Mouse (Mus musculus) MEL (cell line): ENCODE data around the gene Gemin5. TPM values are rescaled to one million over a fixed set of nuclear protein-coding genes. Genes with fewer than 3 reads are reported as not detected.

Experiments
- DNase-seq: peaks from one replicate; pipeline ENCODE4 v3.0.0; 2011; ENCODE audit warnings: low read depth, low spot score
- H3K27ac ChIP-seq: 2 replicates; pipeline ENCODE4 v1.5.1; 2012; ENCODE audit warnings: low read depth, mild to moderate bottlenecking, control low read depth, low read length, moderate library complexity; ENCODE audit not compliant: control insufficient read depth
- H3K27me3 ChIP-seq, 2 experiments: fragments of 150-350 bp in 1 of 2; sonication (generic) in 1 of 2; 2 replicates each; pipeline ENCODE4 v1.6.1; 2012; ENCODE audit warnings: low read length in 2 of 2, mild to moderate bottlenecking in 2 of 2, improper control_type of control experiment in 1 of 2, moderate library complexity in 1 of 2; ENCODE audit not compliant: insufficient read depth in 2 of 2, control insufficient read depth in 1 of 2
- H3K36me3 ChIP-seq, 2 experiments: 2 replicates each; pipeline ENCODE4 v1.6.1; 2012 to 2014; ENCODE audit warnings: low read length in 2 of 2, improper control_type of control experiment in 1 of 2, inconsistent platforms in 1 of 2, mild to moderate bottlenecking in 1 of 2; ENCODE audit not compliant: insufficient read depth in 2 of 2, control insufficient read depth in 1 of 2
- H3K4me1 ChIP-seq, 2 experiments: fragments of 150-350 bp in 1 of 2; sonication (generic) in 1 of 2; 2 replicates each; pipeline ENCODE4 v1.6.1; 2012; ENCODE audit warnings: low read length in 2 of 2, improper control_type of control experiment in 1 of 2, mild to moderate bottlenecking in 1 of 2; ENCODE audit not compliant: insufficient read depth in 2 of 2, control insufficient read depth in 1 of 2
- H3K4me3 ChIP-seq, 2 experiments: fragments of 150-350 bp in 1 of 2; sonication (generic) in 1 of 2; 2 replicates each; pipeline ENCODE4 v1.5.1; 2012; ENCODE audit warnings: low read depth in 2 of 2, low read length in 2 of 2, mild to moderate bottlenecking in 2 of 2, moderate library complexity in 2 of 2, control low read depth in 1 of 2, improper control_type of control experiment in 1 of 2; ENCODE audit not compliant: control insufficient read depth in 1 of 2, insufficient read depth in 1 of 2
- H3K79me2 ChIP-seq: 2 replicates; pipeline ENCODE4 v1.6.1; 2012; ENCODE audit warnings: mild to moderate bottlenecking, low read length, moderate library complexity; ENCODE audit not compliant: control insufficient read depth, poor library complexity, insufficient read depth
- H3K9ac ChIP-seq: 2 replicates; pipeline ENCODE4 v1.6.1; 2012; ENCODE audit warnings: low read depth, mild to moderate bottlenecking, control low read depth, low read length, moderate library complexity; ENCODE audit not compliant: control insufficient read depth, poor library complexity, severe bottlenecking
- H3K9me3 ChIP-seq: fragments of 150-350 bp; sonication (generic); replicated peaks from 2 replicates; pipeline ENCODE4 v1.6.1; 2012; ENCODE audit warnings: mild to moderate bottlenecking, low read length, improper control_type of control experiment, moderate library complexity; ENCODE audit not compliant: insufficient read depth
- BHLHE40 ChIP-seq: IDR thresholded peaks from 2 replicates; pipeline ENCODE4 v1.6.1; 2012; ENCODE audit warnings: low read depth, mild to moderate bottlenecking, inconsistent platforms, low read length, improper control_type of control experiment, borderline replicate concordance
- CHD1 ChIP-seq: IDR thresholded peaks from 2 replicates; pipeline ENCODE4 v1.6.1; 2012; ENCODE audit warnings: low read depth, mild to moderate bottlenecking, inconsistent platforms, low read length, improper control_type of control experiment
- CHD2 ChIP-seq: IDR thresholded peaks from 2 replicates; pipeline ENCODE4 v1.6.1; 2011; ENCODE audit warnings: low read length, improper control_type of control experiment
- E2F4 ChIP-seq: IDR thresholded peaks from 2 replicates; pipeline ENCODE4 v1.6.1; 2011; ENCODE audit warnings: low read depth, low read length, improper control_type of control experiment, borderline replicate concordance
- EP300 ChIP-seq, 2 experiments: IDR thresholded peaks; 2 replicates each; pipeline ENCODE4 v1.6.1; 2011; ENCODE audit warnings: improper control_type of control experiment in 2 of 2, low read length in 2 of 2, low read depth in 1 of 2, mild to moderate bottlenecking in 1 of 2
- ETS1 ChIP-seq: IDR thresholded peaks from 2 replicates; pipeline ENCODE4 v1.6.1; 2012; ENCODE audit warnings: low read depth, mild to moderate bottlenecking, inconsistent platforms, low read length, improper control_type of control experiment, moderate library complexity
- GABPA ChIP-seq: IDR thresholded peaks from 2 replicates; pipeline ENCODE4 v1.6.1; 2012; ENCODE audit warnings: low read depth, mild to moderate bottlenecking, inconsistent platforms, low read length, improper control_type of control experiment, moderate library complexity
- GATA1 ChIP-seq: IDR thresholded peaks from 2 replicates; pipeline ENCODE4 v1.6.1; 2011; ENCODE audit warnings: low read depth, low read length, improper control_type of control experiment
- JUND ChIP-seq: IDR thresholded peaks from 2 replicates; pipeline ENCODE4 v1.6.1; 2011; ENCODE audit warnings: low read depth, mild to moderate bottlenecking, improper control_type of control experiment, low read length
- KAT2A ChIP-seq: conservative IDR thresholded peaks from 2 replicates; pipeline ENCODE4 v1.6.1; 2012; ENCODE audit warnings: low read depth, low read length, improper control_type of control experiment, inconsistent platforms
- MAFK ChIP-seq: IDR thresholded peaks from 2 replicates; pipeline ENCODE4 v1.6.1; 2011; ENCODE audit warnings: low read depth, mild to moderate bottlenecking, low read length, improper control_type of control experiment, borderline replicate concordance
- MAX ChIP-seq: IDR thresholded peaks from 2 replicates; pipeline ENCODE4 v1.6.1; 2011; ENCODE audit warnings: low read length, improper control_type of control experiment
- MEF2A ChIP-seq: IDR thresholded peaks from 2 replicates; pipeline ENCODE4 v1.6.1; 2014; ENCODE audit warnings: low read depth, mild to moderate bottlenecking, inconsistent platforms, low read length, improper control_type of control experiment; ENCODE audit not compliant: poor library complexity, insufficient replicate concordance, severe bottlenecking; ENCODE audit errors: extremely low read depth
- MXI1 ChIP-seq: IDR thresholded peaks from 2 replicates; pipeline ENCODE4 v1.6.1; 2011; ENCODE audit warnings: mild to moderate bottlenecking, low read depth, low read length, improper control_type of control experiment
- MYB ChIP-seq: IDR thresholded peaks from 2 replicates; pipeline ENCODE4 v1.6.1; 2011; ENCODE audit warnings: mild to moderate bottlenecking, low read depth, low read length, improper control_type of control experiment
- MYC ChIP-seq: IDR thresholded peaks from 2 replicates; pipeline ENCODE4 v1.6.1; 2011; ENCODE audit warnings: low read depth, mild to moderate bottlenecking, low read length, improper control_type of control experiment, moderate library complexity
- NRF1 ChIP-seq: IDR thresholded peaks from 2 replicates; pipeline ENCODE4 v1.6.1; 2014; ENCODE audit warnings: low read depth, mild to moderate bottlenecking, inconsistent platforms, low read length, improper control_type of control experiment, moderate library complexity; ENCODE audit not compliant: poor library complexity, insufficient read depth, severe bottlenecking
- POLR2A ChIP-seq, 2 experiments: IDR thresholded peaks; 2 replicates each; pipeline ENCODE4 v1.6.1; 2011 to 2012; ENCODE audit warnings: low read length in 2 of 2, mild to moderate bottlenecking in 2 of 2, control low read depth in 1 of 2, improper control_type of control experiment in 1 of 2, low read depth in 1 of 2, moderate library complexity in 1 of 2; ENCODE audit not compliant: control insufficient read depth in 1 of 2, insufficient read depth in 1 of 2, poor library complexity in 1 of 2
- POLR2AphosphoS2 ChIP-seq: IDR thresholded peaks from 2 replicates; pipeline ENCODE4 v1.6.1; 2011; ENCODE audit warnings: low read length, improper control_type of control experiment
- POLR2AphosphoS5 ChIP-seq: IDR thresholded peaks from 2 replicates; pipeline ENCODE4 v1.6.1; 2012; ENCODE audit warnings: low read depth, borderline replicate concordance, mild to moderate bottlenecking, inconsistent platforms, low read length, moderate library complexity, mixed read lengths
- RAD21 ChIP-seq: IDR thresholded peaks from 2 replicates; pipeline ENCODE4 v1.6.1; 2011; ENCODE audit warnings: mild to moderate bottlenecking, low read depth, low read length, improper control_type of control experiment
- RCOR1 ChIP-seq: IDR thresholded peaks from 2 replicates; pipeline ENCODE4 v1.6.1; 2012; ENCODE audit warnings: low read depth, mild to moderate bottlenecking, inconsistent platforms, low read length, improper control_type of control experiment
- SIN3A ChIP-seq: IDR thresholded peaks from 2 replicates; pipeline ENCODE4 v1.6.1; 2012; ENCODE audit warnings: low read length, improper control_type of control experiment, inconsistent platforms
- SMC3 ChIP-seq: IDR thresholded peaks from 2 replicates; pipeline ENCODE4 v1.6.1; 2011; ENCODE audit warnings: low read depth, low read length, improper control_type of control experiment
- TBP ChIP-seq: IDR thresholded peaks from 2 replicates; pipeline ENCODE4 v1.8.0; 2011; ENCODE audit warnings: low read depth, low read length, improper control_type of control experiment
- TCF12 ChIP-seq: IDR thresholded peaks from 2 replicates; pipeline ENCODE4 v1.6.1; 2014; ENCODE audit warnings: low read depth, mild to moderate bottlenecking, inconsistent platforms, low read length, improper control_type of control experiment, moderate library complexity
- UBTF ChIP-seq: IDR thresholded peaks from 2 replicates; pipeline ENCODE4 v1.6.1; 2012; ENCODE audit warnings: low read depth, mild to moderate bottlenecking, inconsistent platforms, low read length, improper control_type of control experiment, moderate library complexity, borderline replicate concordance; ENCODE audit not compliant: insufficient read depth
- USF1 ChIP-seq: IDR thresholded peaks from 2 replicates; pipeline ENCODE4 v1.6.1; 2014; ENCODE audit warnings: low read depth, mild to moderate bottlenecking, inconsistent platforms, low read length, improper control_type of control experiment, moderate library complexity
- USF2 ChIP-seq, 2 experiments: IDR thresholded peaks; 2 replicates each; pipeline ENCODE4 v1.6.1; 2011 to 2012; ENCODE audit warnings: improper control_type of control experiment in 2 of 2, low read length in 2 of 2, borderline replicate concordance in 1 of 2, inconsistent platforms in 1 of 2, low read depth in 1 of 2, mild to moderate bottlenecking in 1 of 2; ENCODE audit not compliant: insufficient read depth in 1 of 2
- ZKSCAN1 ChIP-seq: IDR thresholded peaks from 2 replicates; pipeline ENCODE4 v1.6.1; 2012; ENCODE audit warnings: low read depth, mild to moderate bottlenecking, inconsistent platforms, low read length, improper control_type of control experiment, moderate library complexity
- ZMIZ1 ChIP-seq: IDR thresholded peaks from 2 replicates; pipeline ENCODE4 v1.6.1; 2012; ENCODE audit warnings: low read depth, mild to moderate bottlenecking, inconsistent platforms, low read length, improper control_type of control experiment, moderate library complexity
- ZNF384 ChIP-seq: IDR thresholded peaks from 2 replicates; pipeline ENCODE4 v1.6.1; 2012; ENCODE audit warnings: low read depth, mild to moderate bottlenecking, inconsistent platforms, low read length, improper control_type of control experiment
- polyA plus RNA-seq, 2 experiments: library from polyadenylated mRNA; stranded (reverse) in 1 of 2; unstranded in 1 of 2; fragments of >175 nt in 1 of 2; fragments of >200 nt in 1 of 2; gene quantifications; 2 replicates each; pipeline versions ENCODE4 v1.2.1 to v1.2.4; 2012; ENCODE audit warnings: low replicate concordance in 2 of 2, low read depth in 1 of 2; ENCODE audit not compliant: insufficient read length in 2 of 2, insufficient read depth in 1 of 2, missing spikeins in 1 of 2
- total RNA-seq: library from RNA; depleted of rRNA; stranded (reverse); fragments of 300-350 nt; gene quantifications from 2 replicates; pipeline ENCODE4 v1.2.3, GENCODE M21; 2012

Gene Gemin5
- total and polyA plus RNA-seq, 3 experiments, result 46.5 to 71.9 (median 52.5) TPM

GRCm38 (mm10) chr11:58104351-58104791 is 64.0 kb downstream of the Gemin5 start (continued):
- TF ChIP-seq E2F4, result no peak
- TF ChIP-seq ETS1, result 0 out of 2 replicates have a peak, but pooled peaks have one; percentile 11
- no peak for TF ChIP-seq EP300 (IDR thresholded peaks at IDR 0.05; ENCODE audit: low read depth in 1 of 2, low read length in 2 of 2)
- TF ChIP-seq MXI1, result peak; percentile 81; the same call in 1 of the 2 replicates
- TF ChIP-seq RAD21, result no peak
- TF ChIP-seq SMC3, result no peak
- TF ChIP-seq POLR2AphosphoS5, result no peak
- TF ChIP-seq CHD2, result no peak
- TF ChIP-seq USF1, result no peak
- TF ChIP-seq POLR2AphosphoS2, result no peak
- TF ChIP-seq UBTF, result no peak

DNA sequence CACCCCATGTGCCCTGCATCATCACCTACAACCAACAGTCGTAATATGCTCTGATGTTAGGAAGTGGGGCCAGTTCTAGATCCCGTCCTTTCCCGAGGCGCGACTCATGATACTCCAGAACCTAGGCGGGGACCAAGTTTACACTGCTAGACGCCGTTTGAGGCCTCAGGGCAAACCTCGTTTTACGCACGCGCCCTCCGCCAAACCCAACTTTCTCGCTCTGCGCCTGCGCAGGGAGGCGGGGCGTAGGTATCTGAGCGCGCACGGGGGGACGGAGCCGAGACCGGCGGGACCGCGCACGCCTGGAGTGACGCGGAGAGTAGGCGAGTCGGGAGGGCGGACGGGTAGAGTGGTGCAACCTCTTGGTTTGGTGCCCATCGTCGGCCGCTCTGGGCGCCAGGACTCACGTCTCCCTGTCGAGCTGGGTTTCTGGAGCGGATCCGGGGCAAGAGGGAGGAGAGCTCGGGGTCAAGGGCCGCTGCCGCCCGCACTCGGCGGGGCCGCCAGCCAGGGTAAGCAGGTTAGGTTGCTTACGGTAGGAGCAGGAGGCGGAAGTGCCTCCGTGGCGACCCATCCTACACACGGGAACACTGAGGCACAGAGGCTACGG is 64.5 kb downstream of the Gemin5 start, which contains the start of gene Cnot8:
Gene Cnot8, plus strand, starts transcription at position 457 of the 610 bp plus-strand sequence.
- peak within 1 kb of the TSS; percentile 92 for H3K9ac ChIP-seq
- peaks cover 0 to 19% of the 10 kb centered on the region in 2 experiments; a peak in 2 of 4 replicates for H3K36me3 ChIP-seq
- peaks cover 50% of the 10 kb centered on the region for H3K79me2 ChIP-seq
- no peaks in the 10 kb centered on the region for H3K9me3 ChIP-seq
- peak within 1 kb of the TSS; percentile 93 for H3K27ac ChIP-seq
- peak; percentile 100 for DNase-seq
- H3K27me3 ChIP-seq, result no peaks in the 10 kb centered on the region
- H3K4me1 ChIP-seq, result peaks cover 9 to 21% of the 10 kb centered on the region in 2 experiments
- H3K4me3 ChIP-seq, result peak within 1 kb of the TSS; percentile 74 to 87
- peak; percentile 68 for TF ChIP-seq ETS1
- TF ChIP-seq BHLHE40, result no peak
- peak; percentile 79 for TF ChIP-seq SIN3A
- TF ChIP-seq USF2 (IDR thresholded peaks at IDR 0.05; ENCODE audit: borderline replicate concordance in 1 of 2, insufficient read depth in 1 of 2, low read depth in 1 of 2, low read length in 2 of 2), result no peak
- peak; percentile 43; the same call in 1 of the 2 replicates for TF ChIP-seq ZNF384
- no peak for TF ChIP-seq MYB
- TF ChIP-seq MEF2A, result 0 out of 2 replicates have a peak, but pooled peaks have one; percentile 54
- peak; percentile 84 for TF ChIP-seq KAT2A
- peak; percentile 57; the same call in 1 of the 2 replicates for TF ChIP-seq GABPA
- peak; percentile 81 for TF ChIP-seq MXI1
- TF ChIP-seq ZMIZ1, result peak; percentile 96
- TF ChIP-seq CHD1, result no peak
- TF ChIP-seq ZKSCAN1, result no peak
- TF ChIP-seq MYC, result peak; percentile 68; the same call in 1 of the 2 replicates
- TF ChIP-seq TCF12, result peak; percentile 76
- TF ChIP-seq EP300 (IDR thresholded peaks at IDR 0.05; ENCODE audit: low read depth in 1 of 2, low read length in 2 of 2), result no peak; a peak in 1 of 4 replicates
- peak; percentile 86 for TF ChIP-seq MAX
- TF ChIP-seq SMC3, result no peak
- peak; percentile 88; the same call in 1 of the 2 replicates for TF ChIP-seq POLR2AphosphoS5
- TF ChIP-seq MAFK, result no peak
- peak; percentile 77; the same call in 1 of the 2 replicates for TF ChIP-seq UBTF
- peak; percentile 84 to 96 for TF ChIP-seq POLR2A (IDR thresholded peaks at IDR 0.05; ENCODE audit: control insufficient read depth in 1 of 2, insufficient read depth in 1 of 2, low read depth in 1 of 2, low read length in 2 of 2, poor library complexity in 1 of 2)
- TF ChIP-seq TBP, result peak; percentile 81; the same call in 1 of the 2 replicates
- no peak for TF ChIP-seq RAD21
- no peak for TF ChIP-seq JUND
- TF ChIP-seq RCOR1, result 0 out of 2 replicates have a peak, but pooled peaks have one; percentile 40
- TF ChIP-seq NRF1, result peak; percentile 95; the same call in 1 of the 2 replicates
- TF ChIP-seq GATA1, result no peak
